17 mouse cellular contexts compared by ENCODE assay signal in the genomic region with DNA sequence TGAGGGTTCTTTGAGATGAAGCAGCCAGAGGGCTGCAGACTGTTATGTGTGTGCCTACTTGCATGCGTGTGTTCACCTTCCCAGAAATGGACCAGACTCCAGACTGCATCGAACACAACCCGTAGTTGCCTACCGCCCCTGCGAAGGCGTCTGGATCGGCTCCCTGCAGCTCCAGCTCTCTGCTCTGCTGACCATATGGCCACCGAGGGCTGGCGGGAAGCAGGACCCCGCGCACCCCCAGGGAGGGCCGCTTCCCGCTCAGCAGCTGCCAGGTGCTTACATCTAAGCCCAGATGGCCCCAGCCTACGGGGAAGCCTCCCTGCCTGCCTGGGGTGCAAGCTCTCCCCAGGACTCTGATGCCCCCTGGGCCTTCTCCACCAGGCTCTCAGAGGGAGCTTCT.
DNase-seq lines count a peak whose midpoint lies in the region; ATAC-seq and TF ChIP-seq lines count a peak whose summit lies in the region.
"Had no signal": no experiment of that assay in that cellular context is flagged by ENCODE, and none has a peak within 500 bp of the region (broad histone marks: within the 10 kb centered on the region; RNA-seq: fewer than 3 reads in every experiment).

No protein-coding gene starts in this region.

- H3K9ac ChIP-seq in intestine, embryonic 15.5 days: no peak overlapping the region
- H3K9ac ChIP-seq in intestine, embryonic 16.5 days (ENCODE audit: low read depth, low read length): no peak overlapping the region
- no peak overlapping the region for H3K9ac ChIP-seq in hindbrain, embryonic 16.5 days (ENCODE audit: low read depth, low read length)
- H3K9ac ChIP-seq in stomach, postnatal 0 days (ENCODE audit: low read length): no peak overlapping the region

- WGBS in intestine, embryonic 15.5 days: 51% methylated on average over 14 of the region's 14 CpGs
- WGBS in intestine, embryonic 16.5 days: 44% methylated on average over 14 of the region's 14 CpGs
- WGBS in hindbrain, embryonic 16.5 days: 48% methylated on average over 14 of the region's 14 CpGs
- 43% methylated on average over 14 of the region's 14 CpGs for WGBS in stomach, postnatal 0 days

- H3K4me3 ChIP-seq in intestine, embryonic 15.5 days (replicated peaks): no peak overlapping the region
- H3K4me3 ChIP-seq in intestine, embryonic 16.5 days (ENCODE audit: low read length): no peak overlapping the region
- no peak overlapping the region for H3K4me3 ChIP-seq in hindbrain, embryonic 16.5 days (ENCODE audit: low read length)
- H3K4me3 ChIP-seq in stomach, postnatal 0 days (ENCODE audit: low read depth, low read length): no peak overlapping the region
- H3K4me3 ChIP-seq: layer of hippocampus, adult 2 months had no signal

- peak; percentile 7 for DNase-seq in urinary bladder, postnatal 10 days (ENCODE audit: low spot score)
- no peak for DNase-seq in urinary bladder, postnatal 25 days (ENCODE audit: low spot score)
- peak; percentile 15 for DNase-seq in stomach, postnatal 0 days (ENCODE audit: low spot score)
- DNase-seq in gastrocnemius, postnatal 10 days: no peak
- DNase-seq: adrenal gland, postnatal 25 days; cerebellum, adult 8-10 months; gastrocnemius, postnatal 36 days; lung, postnatal 14 days; thymus, postnatal 25 days had no signal

- 0 out of 2 replicates have a peak, but pooled peaks cover 6% of the 10 kb centered on the region for H3K4me1 ChIP-seq in intestine, embryonic 15.5 days (replicated peaks)
- peaks cover 12% of the 10 kb centered on the region for H3K4me1 ChIP-seq in intestine, embryonic 16.5 days (ENCODE audit: control insufficient read depth, insufficient read depth, low read length)
- H3K4me1 ChIP-seq in hindbrain, embryonic 16.5 days (ENCODE audit: control insufficient read depth, insufficient read depth, low read depth, low read length): 0 out of 2 replicates have a peak, but pooled peaks cover 3% of the 10 kb centered on the region
- peaks cover 3% of the 10 kb centered on the region; the same call in 1 of the 2 replicates for H3K4me1 ChIP-seq in stomach, postnatal 0 days (replicated peaks; ENCODE audit: control insufficient read depth, insufficient read depth)

- no peaks in the 10 kb centered on the region for H3K36me3 ChIP-seq in intestine, embryonic 15.5 days
- no peaks in the 10 kb centered on the region for H3K36me3 ChIP-seq in intestine, embryonic 16.5 days (ENCODE audit: control insufficient read depth, insufficient read depth, low read length)
- no peaks in the 10 kb centered on the region for H3K36me3 ChIP-seq in hindbrain, embryonic 16.5 days (ENCODE audit: control insufficient read depth, insufficient read depth, low read length)
- no peaks in the 10 kb centered on the region for H3K36me3 ChIP-seq in stomach, postnatal 0 days (ENCODE audit: control insufficient read depth, insufficient read depth, low read length)

- no peak overlapping the region for H3K4me2 ChIP-seq in intestine, embryonic 15.5 days (replicated peaks)
- H3K4me2 ChIP-seq in intestine, embryonic 16.5 days (ENCODE audit: low read depth, low read length): no peak overlapping the region
- no peak overlapping the region for H3K4me2 ChIP-seq in hindbrain, embryonic 16.5 days (ENCODE audit: low read length)
- H3K4me2 ChIP-seq in stomach, postnatal 0 days (replicated peaks; ENCODE audit: low read depth): no peak overlapping the region

- H3K27me3 ChIP-seq in intestine, embryonic 15.5 days (replicated peaks): no peaks in the 10 kb centered on the region
- no peaks in the 10 kb centered on the region for H3K27me3 ChIP-seq in intestine, embryonic 16.5 days (replicated peaks; ENCODE audit: control insufficient read depth, insufficient read depth, low read length)
- no peaks in the 10 kb centered on the region for H3K27me3 ChIP-seq in hindbrain, embryonic 16.5 days (replicated peaks; ENCODE audit: control insufficient read depth, insufficient read depth, low read length)
- no peaks in the 10 kb centered on the region for H3K27me3 ChIP-seq in stomach, postnatal 0 days (ENCODE audit: control insufficient read depth, insufficient read depth, low read length)

- H3K9me3 ChIP-seq in intestine, embryonic 15.5 days: no peaks in the 10 kb centered on the region
- no peaks in the 10 kb centered on the region for H3K9me3 ChIP-seq in intestine, embryonic 16.5 days (ENCODE audit: control insufficient read depth, low read length)
- H3K9me3 ChIP-seq in hindbrain, embryonic 16.5 days (ENCODE audit: control insufficient read depth, low read length): no peaks in the 10 kb centered on the region
- H3K9me3 ChIP-seq in stomach, postnatal 0 days (ENCODE audit: control insufficient read depth, low read length): no peaks in the 10 kb centered on the region

- 0 out of 2 replicates have a peak, but pooled peaks have one; percentile 5 for ATAC-seq in intestine, embryonic 15.5 days
- ATAC-seq in intestine, embryonic 16.5 days: no peak
- peak; percentile 55; the same call in 1 of the 2 replicates for ATAC-seq in hindbrain, embryonic 16.5 days
- no peak for ATAC-seq in stomach, postnatal 0 days (ENCODE audit: low FRiP score, low TSS enrichment)
- ATAC-seq in frontal cortex, adult (ENCODE audit: low TSS enrichment): no peak
- ATAC-seq: activated CD4-positive, CD25-positive, alpha-beta regulatory T cell, adult 4 months; CD4-positive, CD25-positive, alpha-beta regulatory T cell, adult 4 months had no signal

- TF ChIP-seq CTCF in stomach, postnatal 0 days (IDR thresholded peaks at IDR 0.05; ENCODE audit: low read depth): no peak

- no peak for TF ChIP-seq EP300 in stomach, postnatal 0 days (optimal IDR thresholded peaks at IDR 0.05)

- H3K27ac ChIP-seq in intestine, embryonic 15.5 days: no peak overlapping the region
- H3K27ac ChIP-seq in intestine, embryonic 16.5 days (ENCODE audit: low read length): no peak overlapping the region
- no peak overlapping the region for H3K27ac ChIP-seq in hindbrain, embryonic 16.5 days (ENCODE audit: low read depth, low read length)
- H3K27ac ChIP-seq in stomach, postnatal 0 days (replicated peaks): no peak overlapping the region
- H3K27ac ChIP-seq: kidney, postnatal 0 days; layer of hippocampus, adult 2 months had no signal

Comparison
In these comparisons a context has a peak if more than half of its experiments do, and no peak if none do; other contexts are left out.
1. ATAC-seq: peak in intestine, embryonic 15.5 days (single experiment) and hindbrain, embryonic 16.5 days (single experiment); none in intestine, embryonic 16.5 days (single experiment), stomach, postnatal 0 days (single experiment) and frontal cortex, adult (single experiment).
2. DNase-seq: peak in urinary bladder, postnatal 10 days (single experiment) and stomach, postnatal 0 days (single experiment); none in urinary bladder, postnatal 25 days (single experiment) and gastrocnemius, postnatal 10 days (single experiment).